Mouse (Mus musculus) spleen, postnatal 36 days (tissue): ENCODE data around the gene Als2cl.

Experiments
- DNase-seq, 2 experiments: peaks; one replicate each; pipeline ENCODE4 v3.0.0; 2022; ENCODE audit warnings: low spot score in 2 of 2, mixed read lengths in 1 of 2

Gene Als2cl

DNA sequence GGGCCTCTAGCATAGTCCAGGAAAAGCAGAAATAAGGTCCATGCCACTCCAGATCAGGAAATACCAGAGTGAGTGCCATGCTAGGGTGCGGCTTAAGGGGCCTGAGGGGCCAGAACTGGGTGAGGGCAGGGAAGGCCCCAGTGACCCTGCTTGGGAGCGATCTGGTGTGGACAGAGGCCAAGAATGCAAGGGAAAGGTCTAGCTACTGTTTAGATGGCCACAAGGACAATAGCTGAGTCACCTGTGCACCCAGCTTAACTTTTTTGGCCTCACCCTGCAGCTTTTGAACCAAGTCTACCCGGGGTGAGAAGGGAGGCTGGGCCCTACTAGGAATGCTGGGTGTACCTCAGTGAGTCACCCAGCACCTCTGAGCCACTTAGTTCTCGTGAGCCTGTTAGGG is 1.1 kb downstream of the Als2cl start:
- no peak for DNase-seq

GRCm38 (mm10) chr9:110881953-110882352 is 2.3 kb downstream of the Als2cl start:
- no peak for DNase-seq

DNA sequence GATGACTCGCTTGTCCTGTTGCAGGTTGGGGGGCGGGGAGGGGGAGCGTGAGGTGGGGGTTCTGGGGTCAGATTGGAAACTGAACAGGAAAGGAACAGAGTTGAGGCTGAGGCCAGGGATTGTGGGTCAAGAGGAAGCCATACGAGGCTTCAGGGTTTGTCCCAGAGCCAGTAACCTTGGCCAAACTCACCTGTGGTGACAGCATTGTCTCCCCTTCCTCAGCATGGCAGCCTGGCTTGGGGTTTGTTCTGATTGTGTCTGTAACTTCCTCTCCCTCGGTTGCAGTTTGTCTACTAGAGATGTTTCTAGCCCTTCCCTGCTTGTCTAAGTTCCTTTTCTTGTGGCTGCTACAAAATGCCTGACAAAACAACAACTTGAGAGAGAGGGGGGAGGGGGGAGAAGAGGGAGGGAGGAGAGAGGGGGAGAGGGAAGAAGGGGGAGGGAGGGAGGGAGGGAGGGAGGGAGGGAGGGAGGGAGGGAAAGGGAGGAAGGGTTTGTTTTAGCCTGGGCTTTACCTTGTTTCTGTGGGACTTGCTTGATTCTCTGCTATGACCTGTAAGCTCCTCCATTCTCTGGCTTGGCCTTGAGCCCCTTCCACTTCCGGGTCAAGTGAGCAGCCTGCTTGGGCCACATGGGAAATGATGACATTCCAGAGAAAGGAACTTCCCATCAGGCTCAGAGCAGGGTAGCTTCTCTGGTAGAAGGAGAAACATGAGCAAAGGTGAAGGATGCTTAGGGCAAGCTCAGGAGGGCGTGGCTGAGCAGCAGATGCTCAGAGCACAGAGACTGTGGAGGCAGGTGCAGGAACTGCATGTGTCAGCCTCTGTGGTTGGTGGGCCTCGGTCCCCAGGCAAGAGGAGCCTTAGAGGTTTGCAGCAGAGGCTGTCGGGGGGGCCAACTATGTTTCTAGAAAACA is 8.0 kb downstream of the Als2cl start:
- no peak for DNase-seq

GRCm38 (mm10) chr9:110888935-110889334 is 9.3 kb downstream of the Als2cl start:
- DNase-seq: no peak

GRCm38 (mm10) chr9:110890026-110890783 is 10.5 kb downstream of the Als2cl start:
- no peak for DNase-seq

- no peak for DNase-seq
Measured at GRCm38 (mm10) chr9:110891077-110891828, 11.6 kb downstream of the Als2cl start.

GRCm38 (mm10) chr9:110892552-110892951 is 12.9 kb downstream of the Als2cl start:
- no peak for DNase-seq

DNA sequence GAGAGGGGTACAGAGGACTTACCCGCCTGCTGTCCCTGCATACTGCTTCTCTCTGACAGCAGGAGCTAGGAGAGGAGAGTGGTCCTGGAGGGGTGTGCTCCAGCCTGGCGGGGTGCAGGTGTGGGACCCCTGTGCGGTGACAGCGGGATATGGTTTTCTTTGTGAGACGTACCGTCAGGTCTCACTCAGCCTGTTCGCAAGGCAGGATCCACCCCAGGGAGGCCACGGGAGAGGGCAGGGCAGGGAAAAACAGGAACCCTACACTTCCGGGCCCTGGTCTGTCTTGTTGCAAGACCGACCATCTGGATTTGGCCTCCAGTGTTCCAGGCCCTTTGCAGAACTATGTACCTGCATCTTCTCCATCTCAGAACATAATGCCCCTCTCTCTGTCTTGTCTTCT is 13.8 kb downstream of the Als2cl start:
- no peak for DNase-seq

DNA sequence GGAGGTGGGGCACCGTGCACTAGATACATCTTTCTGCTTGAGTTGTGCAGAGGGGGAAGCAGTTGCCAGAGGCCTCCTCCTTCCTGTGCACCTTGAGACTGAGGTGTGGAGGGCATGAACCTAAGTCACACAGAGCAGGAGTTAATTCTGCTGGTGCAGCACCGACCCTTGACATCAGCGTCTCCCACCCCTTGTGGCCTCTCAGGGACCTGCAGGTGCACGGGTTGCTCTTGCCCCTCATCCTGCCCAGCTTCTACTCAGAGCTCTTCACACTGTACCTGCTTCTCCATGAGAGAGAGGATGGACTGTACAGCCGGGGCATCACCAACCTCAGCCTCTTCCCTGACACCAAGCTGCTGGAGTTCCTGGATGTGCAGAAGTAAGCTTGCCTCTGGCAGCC is 15.8 kb downstream of the Als2cl start:
- no peak for DNase-seq

DNA sequence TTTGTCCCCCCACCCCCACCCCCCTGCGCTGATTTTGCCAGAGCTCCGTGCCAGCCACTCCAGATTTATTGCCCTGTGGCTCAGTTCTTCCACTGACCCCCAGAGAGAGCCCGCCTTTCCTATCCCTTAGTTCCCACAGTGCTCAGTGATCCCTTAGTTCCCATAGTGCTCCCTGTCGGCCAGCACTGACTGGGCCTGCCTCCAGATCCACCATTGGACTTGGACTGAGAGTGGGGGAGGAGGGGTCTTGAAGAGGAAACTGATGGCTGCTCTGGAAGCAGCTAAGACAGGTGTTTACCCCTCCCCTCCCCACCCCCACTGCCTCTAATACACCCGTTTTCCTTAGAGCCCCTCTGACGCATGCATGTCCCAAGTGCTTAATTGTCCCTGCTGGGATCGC is 16.3 kb downstream of the Als2cl start:
- DNase-seq: no peak

DNA sequence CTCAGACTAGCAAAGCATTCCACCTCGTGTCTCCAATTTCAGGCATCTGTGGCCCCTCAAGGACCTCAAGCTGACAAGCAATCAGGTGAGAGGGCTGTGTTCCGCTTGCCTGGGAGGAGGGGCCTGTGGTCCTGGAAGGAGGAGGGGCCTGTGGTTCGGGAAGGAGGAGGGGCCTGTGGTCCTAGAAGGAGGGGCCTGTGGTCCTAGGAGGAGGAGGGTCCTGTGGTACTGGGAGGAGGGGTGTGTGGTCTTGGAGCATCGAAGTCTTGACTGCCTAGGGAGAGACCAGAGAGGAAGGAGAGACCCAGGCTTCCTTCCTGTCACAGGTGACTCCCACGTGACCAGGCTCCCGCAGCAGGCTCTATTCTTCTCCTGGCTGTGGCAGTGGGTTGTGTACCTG is 16.9 kb downstream of the Als2cl start:
- DNase-seq: peak; percentile 49 to 52

DNA sequence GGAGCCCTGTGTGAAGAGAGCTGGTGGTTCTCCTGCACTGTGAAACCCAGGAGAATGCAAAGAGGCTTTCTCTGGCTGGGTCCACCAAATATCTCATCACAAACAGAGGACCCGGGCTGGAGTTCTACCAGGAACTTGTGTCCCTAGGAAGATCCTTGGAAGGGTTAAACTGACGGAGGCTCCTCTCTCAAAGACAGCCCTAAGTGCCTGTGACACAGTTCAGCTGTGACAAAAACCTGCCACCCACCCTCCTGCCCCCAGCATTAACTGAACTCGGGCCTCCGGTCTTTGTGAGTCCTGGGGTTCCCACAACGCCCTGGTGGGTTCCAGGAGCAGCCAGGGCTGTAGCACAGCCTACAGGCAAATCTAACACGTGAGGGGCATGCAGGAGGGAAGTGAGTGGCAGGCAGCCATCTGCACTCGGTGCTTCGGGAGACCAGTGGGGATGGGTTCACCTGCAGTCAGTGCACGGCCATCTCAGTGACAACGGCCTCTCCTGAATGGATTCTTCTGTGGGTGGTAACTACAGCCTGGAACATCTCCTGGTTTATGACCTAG is 19.9 kb downstream of the Als2cl start:
- no peak for DNase-seq

GRCm38 (mm10) chr9:110901204-110901603 is 21.5 kb downstream of the Als2cl start:
- DNase-seq: no peak

DNA sequence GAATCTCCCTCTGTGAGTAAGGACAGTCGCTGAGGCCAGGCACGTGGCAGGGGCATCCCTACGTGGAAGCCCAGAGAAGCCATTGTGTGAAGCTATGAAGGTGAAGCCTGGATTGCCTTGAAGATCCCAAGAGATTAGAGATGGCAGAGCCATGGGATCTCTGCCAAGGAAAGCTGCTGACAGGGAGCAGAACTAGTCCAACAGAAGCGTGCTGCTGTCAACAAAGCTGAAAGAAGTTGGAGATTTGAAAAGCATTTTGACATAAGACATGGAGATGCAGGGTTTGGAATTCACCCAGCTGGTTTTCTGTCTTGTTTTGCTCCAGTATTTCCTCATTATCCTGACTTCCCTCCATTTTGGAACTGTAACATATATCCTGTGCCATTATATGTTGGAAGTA is 22.6 kb downstream of the Als2cl start:
- no peak for DNase-seq

GRCm38 (mm10) chr9:110907201-110907837 is 27.6 kb downstream of the Als2cl start:
- peak in 1 of 2 experiments; percentile 30 for DNase-seq

DNA sequence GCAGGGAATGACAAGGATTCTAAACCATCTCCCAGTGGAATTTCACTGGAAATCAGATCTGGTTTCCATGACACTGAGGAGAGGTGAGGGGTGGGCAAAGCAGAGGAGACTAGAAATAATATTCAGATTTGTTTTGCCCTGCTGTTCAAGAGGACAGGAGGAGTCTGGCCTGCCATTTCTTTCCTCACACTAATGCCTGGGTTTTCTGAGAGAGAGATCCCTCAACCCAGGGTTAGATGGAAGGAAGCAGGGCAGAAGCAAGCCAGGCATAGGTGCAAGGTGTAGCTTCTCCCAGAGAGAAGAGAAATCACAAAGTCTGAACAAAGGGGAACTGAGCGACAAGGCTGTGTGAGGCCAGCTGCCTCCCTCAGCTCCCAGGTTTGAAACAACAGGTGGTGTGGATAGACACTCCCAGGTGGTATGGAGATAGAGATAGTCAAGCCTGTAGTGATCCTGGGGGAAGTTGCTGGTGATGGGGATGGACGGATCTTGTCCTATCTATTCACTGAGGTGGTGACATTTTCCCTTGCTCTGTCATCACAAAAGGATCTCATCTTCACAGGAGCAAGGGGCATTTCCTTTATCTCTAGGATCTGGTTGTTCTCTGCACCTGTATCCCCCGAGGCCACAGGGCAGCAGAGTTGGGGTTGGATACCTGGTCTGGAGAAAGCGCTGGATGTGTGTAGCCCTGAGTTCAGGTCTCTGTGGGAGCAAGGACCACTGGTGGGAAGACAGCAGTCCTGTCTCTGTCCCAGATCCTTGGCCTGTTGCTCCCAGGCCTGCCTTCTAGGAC is 28.4 kb downstream of the Als2cl start:
- DNase-seq: no peak

- DNase-seq: no peak
Measured at GRCm38 (mm10) chr9:110908631-110909016, 29.0 kb downstream of the Als2cl start.

DNA sequence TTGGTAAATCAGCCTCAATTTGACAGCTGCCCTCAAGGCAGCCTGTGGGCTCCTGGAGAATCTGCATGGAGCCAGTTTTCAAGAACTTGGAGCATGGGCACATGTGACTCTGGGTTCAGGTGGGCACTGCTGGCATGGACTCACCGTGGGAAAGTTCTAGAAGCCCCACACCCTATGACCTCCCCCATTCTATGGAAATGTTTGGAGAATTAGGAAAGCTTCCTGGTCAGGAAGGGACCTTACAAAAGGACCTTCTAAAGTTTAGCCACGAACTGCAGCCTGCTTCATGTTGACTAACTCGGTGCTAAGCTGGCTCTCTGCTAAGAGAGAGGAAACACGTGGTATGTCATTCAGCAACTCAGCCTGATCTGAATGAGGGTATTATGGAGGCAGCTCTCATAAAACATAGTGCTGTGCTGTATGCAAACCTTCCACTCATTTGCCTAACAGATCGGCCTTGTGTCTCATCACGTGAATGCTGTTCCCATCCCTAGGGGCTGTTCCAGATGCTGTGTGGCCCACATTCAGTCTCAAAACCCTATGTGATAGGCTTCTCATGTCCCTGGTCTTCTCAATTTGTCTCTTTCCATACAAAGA is 29.8 kb downstream of the Als2cl start:
- no peak for DNase-seq

DNA sequence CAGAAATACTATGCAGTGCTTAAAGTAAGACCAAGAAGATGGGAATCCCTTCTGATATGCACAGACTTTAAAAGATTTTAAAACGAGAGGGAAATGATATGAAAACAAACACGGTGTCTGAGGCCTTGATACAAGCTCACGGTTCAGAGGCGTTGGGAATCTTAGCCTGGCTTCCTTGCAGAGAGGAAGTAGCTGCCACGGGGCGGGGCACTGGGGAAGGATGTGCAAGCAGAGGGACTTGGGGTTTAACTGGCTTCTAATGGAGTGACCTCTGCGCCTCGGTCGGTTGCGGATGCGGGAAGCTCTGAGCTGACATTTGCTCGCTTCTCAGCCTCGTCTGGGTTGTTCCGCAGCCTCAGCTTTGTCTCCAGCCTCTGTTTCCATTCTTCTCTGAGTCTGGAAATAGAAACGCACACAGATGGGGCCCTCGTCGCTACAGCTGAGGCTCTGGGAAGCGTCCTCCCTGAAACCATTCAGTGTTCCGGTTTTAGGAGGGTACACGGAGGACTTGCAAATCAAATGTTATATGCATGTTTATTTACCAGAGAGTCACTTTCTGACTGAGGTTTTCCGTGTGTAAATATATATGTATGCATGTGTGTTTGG is 35.1 kb downstream of the Als2cl start:
- DNase-seq: no peak

DNA sequence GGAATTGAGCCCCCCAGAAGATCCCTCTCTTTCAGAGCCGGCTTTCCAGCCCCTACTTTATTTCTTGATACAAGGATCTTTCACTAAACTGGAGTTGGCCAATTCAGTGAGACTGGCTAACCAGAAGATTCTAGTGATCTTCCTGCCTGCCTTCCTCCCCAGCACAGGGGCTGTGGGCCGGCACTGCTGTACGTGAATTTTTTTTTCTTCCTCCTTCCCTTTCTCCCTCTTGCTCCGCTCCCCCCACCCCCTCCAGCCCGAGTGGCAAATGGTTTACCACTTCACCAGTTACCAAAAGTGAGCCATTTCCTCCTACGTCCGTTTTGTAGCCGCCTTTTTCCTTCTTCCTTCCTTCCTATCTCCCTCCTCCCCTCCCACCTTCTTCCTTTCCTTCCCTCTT is 35.8 kb downstream of the Als2cl start:
- no peak for DNase-seq
